Mouse (Mus musculus) kidney, adult 2 months (tissue): ENCODE data around the gene Gm8251.
A peak's percentile ranks its signal among the peaks of the same experiment; 100 is the strongest.

Source experiments
- CTCF ChIP-seq: fragments of 200-500 bp; conservative IDR thresholded peaks from 2 replicates; pipeline ENCODE4 v1.5.1; 2011; ENCODE audit warnings: low read depth, mild to moderate bottlenecking, control low read depth, low read length, moderate library complexity, mixed read lengths; ENCODE audit not compliant: insufficient read depth, insufficient read length
- POLR2A ChIP-seq: fragments of 200-500 bp; IDR thresholded peaks from one replicate; pipeline ENCODE4 v1.6.1; 2011; ENCODE audit warnings: low read depth, low read length, control low read depth

GRCm38 (mm10) chr1:44041797-44042554, 19.8 kb downstream of the Gm8251 start:
- TF ChIP-seq POLR2A (no peak), CTCF (peak; percentile 48)
